Mouse (Mus musculus) thymus, postnatal 4 days (tissue): ENCODE results near the gene Slc47a2.

Experiments
- DNase-seq: peaks from one replicate; pipeline ENCODE4 v3.0.0; 2021

Slc47a2 gene

GRCm38 (mm10) chr11:61278445-61279077 lies 64.1 kb downstream of the Slc47a2 start:
- no peak for DNase-seq

GRCm38 (mm10) chr11:61277937-61278336 lies 64.7 kb downstream of the Slc47a2 start:
- no peak for DNase-seq

- no peak for DNase-seq
These were observed 66.2 kb downstream of the Slc47a2 start for GRCm38 (mm10) chr11:61276482-61276881.

GRCm38 (mm10) chr11:61275106-61275505 lies 67.6 kb downstream of the Slc47a2 start:
- DNase-seq = no peak

GRCm38 (mm10) chr11:61274421-61274820 lies 68.2 kb downstream of the Slc47a2 start:
- DNase-seq = no peak

GRCm38 (mm10) chr11:61273928-61274327 lies 68.7 kb downstream of the Slc47a2 start:
- DNase-seq = no peak

GRCm38 (mm10) chr11:61271612-61272011 lies 71.0 kb downstream of the Slc47a2 start:
- no peak for DNase-seq

GRCm38 (mm10) chr11:61270406-61270805 lies 72.3 kb downstream of the Slc47a2 start:
- no peak for DNase-seq

GRCm38 (mm10) chr11:61268626-61269349 lies 73.9 kb downstream of the Slc47a2 start:
- no peak for DNase-seq

- peak; percentile 97 for DNase-seq
These were observed 75.8 kb downstream of the Slc47a2 start, which contains the start of gene Aldh3a2 for GRCm38 (mm10) chr11:61266551-61267533. Aldh3a2 (minus strand) TSS chr11:61267464.

GRCm38 (mm10) chr11:61263841-61264240 lies 78.8 kb downstream of the Slc47a2 start:
- no peak for DNase-seq

GRCm38 (mm10) chr11:61262516-61262915 lies 80.1 kb downstream of the Slc47a2 start:
- no peak for DNase-seq

GRCm38 (mm10) chr11:61259106-61259505 lies 83.6 kb downstream of the Slc47a2 start:
- DNase-seq = no peak

GRCm38 (mm10) chr11:61252807-61253206 lies 89.9 kb downstream of the Slc47a2 start:
- DNase-seq = no peak

GRCm38 (mm10) chr11:61251741-61252140 lies 90.9 kb downstream of the Slc47a2 start:
- no peak for DNase-seq
